In the genomic region with DNA sequence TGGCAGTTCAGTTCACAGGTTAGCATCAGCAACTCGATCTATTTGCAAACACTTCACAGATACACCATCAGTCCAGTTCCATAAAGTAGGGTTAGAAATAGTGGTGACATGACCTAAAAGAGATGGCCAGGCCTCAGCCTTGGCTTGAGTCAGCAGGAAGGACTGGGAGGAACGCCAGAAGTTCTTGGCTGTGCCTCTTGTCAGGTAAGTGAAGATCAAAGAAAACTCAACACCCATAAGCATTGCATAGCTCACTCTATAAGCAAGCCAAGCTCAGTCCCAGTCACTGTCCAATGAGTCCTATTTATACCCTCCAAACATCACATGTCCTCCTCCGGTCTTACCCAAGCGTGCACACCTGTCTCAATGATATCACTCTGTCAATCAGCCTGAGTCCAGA, we compare ENCODE assay signal across 8 mouse cellular contexts.
"Had no signal": no experiment of that assay in that cellular context is flagged by ENCODE, and none has a peak within 500 bp of the region (broad histone marks: within the 10 kb centered on the region; RNA-seq: fewer than 3 reads in every experiment).

No protein-coding gene starts in this region.

- DNase-seq: kidney, adult 8-10 months; kidney, postnatal 10 days; kidney, postnatal 36 days; layer of hippocampus, postnatal 36 days; liver; lung, adult 18-20 months; lung, postnatal 10 days; thymus, postnatal 36 days had no signal
